ENCODE assay signal across 22 mouse cellular contexts in genomic region chr15:86355857-86356256, GRCm38 (mm10).
"Had no signal": no experiment of that assay in that cellular context is flagged by ENCODE, and none has a peak within 500 bp of the region (broad histone marks: within the 10 kb centered on the region; RNA-seq: fewer than 3 reads in every experiment).

No protein-coding gene starts in this region.

- H3K36me3 ChIP-seq: limb, embryonic 12.5 days; liver, embryonic 15.5 days; midbrain, embryonic 15.5 days; neural tube, embryonic 12.5 days; neural tube, embryonic 15.5 days had no signal

- H3K27ac ChIP-seq: limb, embryonic 12.5 days; limb, embryonic 15.5 days; liver, embryonic 15.5 days; macrophage; midbrain, embryonic 15.5 days; neural tube, embryonic 12.5 days; neural tube, embryonic 15.5 days; stomach, postnatal 0 days had no signal

- DNase-seq: kidney, adult 11 months; kidney, adult 9 months; kidney, postnatal 14 days; kidney, postnatal 4 days; left cerebral cortex, postnatal 4 days; lung, embryonic 14.5 days; right cerebral cortex, adult 18-20 months; right cerebral cortex, postnatal 14 days; right cerebral cortex, postnatal 4 days; thymus, adult 2 months; thymus, postnatal 14 days; thymus, postnatal 4 days had no signal

- H3K4me1 ChIP-seq: limb, embryonic 12.5 days; limb, embryonic 15.5 days; liver, embryonic 15.5 days; midbrain, embryonic 15.5 days had no signal

- ATAC-seq: lung, postnatal 0 days; midbrain, embryonic 15.5 days had no signal

- H3K9ac ChIP-seq: limb, embryonic 12.5 days; limb, embryonic 15.5 days; liver, embryonic 15.5 days; lung, embryonic 14.5 days; midbrain, embryonic 15.5 days; neural tube, embryonic 12.5 days; neural tube, embryonic 15.5 days had no signal

- H3K9me3 ChIP-seq: limb, embryonic 12.5 days; limb, embryonic 15.5 days; liver, embryonic 15.5 days; midbrain, embryonic 15.5 days; neural tube, embryonic 12.5 days; neural tube, embryonic 15.5 days had no signal

- H3K27me3 ChIP-seq: limb, embryonic 12.5 days; limb, embryonic 15.5 days; liver, embryonic 15.5 days; midbrain, embryonic 15.5 days; neural tube, embryonic 12.5 days; neural tube, embryonic 15.5 days had no signal

- H3K4me2 ChIP-seq: limb, embryonic 12.5 days; limb, embryonic 15.5 days; liver, embryonic 15.5 days; lung, embryonic 14.5 days; midbrain, embryonic 11.5 days; midbrain, embryonic 15.5 days; neural tube, embryonic 12.5 days; neural tube, embryonic 15.5 days had no signal

- H3K4me3 ChIP-seq: limb, embryonic 12.5 days; limb, embryonic 15.5 days; liver, embryonic 15.5 days; midbrain, embryonic 15.5 days; neural tube, embryonic 12.5 days; neural tube, embryonic 15.5 days had no signal
